Mouse (Mus musculus) heart, postnatal 25 days (tissue): Measurements from ENCODE around the gene Trim14. TPM values are rescaled to one million over a fixed set of nuclear protein-coding genes. Genes with fewer than 3 reads are reported as not detected.

ENCODE experiments used
- DNase-seq: peaks from one replicate; pipeline ENCODE4 v3.0.0; 2022; ENCODE audit warnings: low spot score
- intact Hi-C: fragments of 180-260 bp; cut with DNase I; formaldehyde crosslinking; loops from one replicate; pipeline ENCODE4 v1.15.1; 2025
- total RNA-seq, 2 experiments: library from RNA; stranded (reverse); gene quantifications; 2 replicates each; pipeline ENCODE4 v1.2.3; 2021

Trim14 gene
- total RNA-seq, 2 experiments from 2014 or later: 1.7 to 1.9 TPM

DNA sequence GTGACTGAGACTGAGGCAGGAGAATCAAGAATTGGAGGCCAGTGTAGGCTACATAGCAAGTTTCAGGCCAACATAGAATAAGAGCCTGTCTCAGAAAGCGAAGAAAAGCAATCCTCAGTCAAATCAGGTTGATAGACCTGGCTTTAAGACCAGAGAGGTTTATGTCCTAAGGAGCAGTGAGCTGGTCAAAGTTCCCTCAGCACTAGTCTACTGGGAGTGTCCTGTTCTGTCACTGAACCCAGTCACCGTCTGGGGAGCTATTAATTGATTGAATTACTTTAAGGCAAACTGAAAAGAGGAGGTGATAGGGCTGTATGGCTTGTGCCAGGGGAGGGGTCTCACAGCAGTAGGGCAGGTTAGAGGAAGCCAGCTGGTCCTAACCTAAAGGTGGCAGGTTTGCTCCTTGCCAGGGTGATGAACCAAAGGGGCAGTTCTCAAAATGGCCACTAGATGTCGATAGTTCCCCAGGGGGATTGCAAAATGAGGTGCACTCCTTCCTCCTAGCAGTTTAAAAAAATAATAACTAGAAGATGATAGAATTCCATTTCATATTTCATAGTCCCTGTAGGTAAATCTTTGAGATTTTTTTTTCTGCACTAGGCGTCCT, 38.6 kb downstream of the Trim14 start:
- no peak for DNase-seq
- intact Hi-C loops: loop anchor here (5.0 kb wide), 1 partner anchor 160 kb away; no protein-coding TSS in a partner anchor

- intact Hi-C loops: loop anchor here (5.0 kb wide), 1 partner anchor 162 kb away; no protein-coding TSS in a partner anchor
- DNase-seq: no peak
These were observed 40.4 kb downstream of the Trim14 start for GRCm38 (mm10) chr4:46495543-46495942.

DNA sequence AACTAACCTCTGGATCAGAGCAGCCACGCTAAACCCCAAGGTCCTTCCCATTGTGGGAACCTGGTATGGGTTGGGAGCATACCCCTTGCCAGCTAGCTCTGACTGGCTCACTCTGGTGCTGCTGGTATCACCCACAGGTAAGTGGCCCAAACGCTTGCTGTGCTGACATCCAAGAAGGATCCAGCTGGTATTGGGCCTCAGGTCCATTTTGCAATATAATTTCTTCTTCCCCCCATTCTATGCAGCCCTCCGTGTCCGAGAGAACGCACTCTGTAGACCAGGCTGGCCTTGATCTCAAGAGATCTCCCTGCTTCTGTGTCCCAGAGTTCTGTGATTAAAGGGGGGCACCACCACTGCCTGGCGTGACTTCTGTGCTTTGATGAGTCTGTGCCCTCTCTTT, 42.9 kb downstream of the Trim14 start:
- intact Hi-C loops: no loop called here
- DNase-seq: no peak

- DNase-seq: peak; percentile 92
- intact Hi-C loops: loop anchor here (5.0 kb wide), 1 partner anchor 37 kb away; the partner anchor contains the start of gene Anp32b
These were observed 46.7 kb downstream of the Trim14 start, which contains the start of gene Nans for GRCm38 (mm10) chr4:46489028-46489925. TSS of gene Nans (plus strand) at chr4:46489248.

GRCm38 (mm10) chr4:46487348-46487747, 48.6 kb downstream of the Trim14 start:
- peak; percentile 73 for DNase-seq
- intact Hi-C loops: loop anchor here (5.0 kb wide), 1 partner anchor 35 kb away; the partner anchor contains the start of gene Anp32b

GRCm38 (mm10) chr4:46485696-46486417, 50.1 kb downstream of the Trim14 start:
- intact Hi-C loops: loop anchor here (5.0 kb wide), 1 partner anchor 34 kb away; the partner anchor contains the start of gene Anp32b
- DNase-seq: peak; percentile 69

- DNase-seq: no peak
- intact Hi-C loops: no loop called here
These were observed 56.9 kb downstream of the Trim14 start for GRCm38 (mm10) chr4:46479081-46479480.

DNA sequence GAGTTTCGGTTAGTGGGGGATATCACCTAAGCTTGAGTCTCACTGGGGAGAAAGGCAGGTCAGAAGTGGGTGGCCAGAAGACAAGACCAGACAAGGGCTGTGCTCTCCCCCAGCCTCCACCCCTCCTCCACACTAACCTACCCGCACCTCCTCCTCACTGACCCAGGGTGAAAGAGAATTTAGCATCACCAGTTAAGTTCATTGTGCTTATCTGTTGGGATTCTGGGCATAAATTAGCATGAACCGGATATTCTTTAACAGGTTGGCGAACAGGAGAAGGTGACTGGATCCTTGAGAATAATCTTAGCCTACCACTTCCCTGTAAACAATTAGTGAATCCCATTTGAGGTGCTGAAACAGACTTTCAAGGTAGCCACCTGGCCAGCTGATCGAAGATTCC, 60.8 kb downstream of the Trim14 start:
- DNase-seq: no peak
- intact Hi-C loops: no loop called here

- DNase-seq: no peak
- intact Hi-C loops: loop anchor here (2.0 kb wide), 1 partner anchor 265 kb away; no protein-coding TSS in a partner anchor
These were observed 70.2 kb downstream of the Trim14 start for GRCm38 (mm10) chr4:46465740-46466139.

DNA sequence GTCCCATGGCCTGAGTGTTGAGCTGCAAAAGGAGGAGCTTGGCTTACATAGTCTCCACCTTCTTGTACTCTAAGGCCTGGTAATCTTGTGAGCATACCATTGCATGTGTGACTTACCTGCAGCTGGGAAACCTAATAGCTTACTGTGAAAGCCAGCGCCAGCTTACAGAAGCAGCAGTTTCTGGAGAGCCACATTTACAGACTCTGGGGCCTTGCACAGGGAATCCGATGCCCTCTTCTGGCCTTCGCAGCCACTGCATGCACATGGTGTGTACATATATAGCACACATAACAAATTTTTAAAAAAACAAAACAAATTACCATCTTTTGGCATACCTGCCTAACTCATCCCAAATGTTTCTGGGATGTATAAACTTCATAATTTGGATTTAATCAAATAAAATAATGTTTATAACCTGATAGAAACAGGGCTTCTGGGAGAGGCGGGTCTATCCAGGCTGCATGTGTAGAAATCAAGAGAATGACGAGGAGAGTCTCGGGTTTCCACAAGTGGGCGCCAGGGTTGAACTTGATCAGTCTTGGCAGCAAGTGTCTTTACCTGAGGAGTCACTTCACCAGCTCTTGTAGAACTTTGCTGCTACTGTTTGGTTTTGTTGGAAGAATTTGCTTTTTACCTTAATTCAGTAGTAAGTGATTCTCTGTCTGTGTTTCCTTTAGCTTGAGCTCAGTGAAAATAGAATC, 72.7 kb downstream of the Trim14 start:
- no peak for DNase-seq
- intact Hi-C loops: no loop called here

- intact Hi-C loops: no loop called here
- no peak for DNase-seq
These were observed 77.5 kb downstream of the Trim14 start for GRCm38 (mm10) chr4:46458411-46458810.

GRCm38 (mm10) chr4:46457186-46457585, 78.8 kb downstream of the Trim14 start:
- DNase-seq: no peak
- intact Hi-C loops: no loop called here

DNA sequence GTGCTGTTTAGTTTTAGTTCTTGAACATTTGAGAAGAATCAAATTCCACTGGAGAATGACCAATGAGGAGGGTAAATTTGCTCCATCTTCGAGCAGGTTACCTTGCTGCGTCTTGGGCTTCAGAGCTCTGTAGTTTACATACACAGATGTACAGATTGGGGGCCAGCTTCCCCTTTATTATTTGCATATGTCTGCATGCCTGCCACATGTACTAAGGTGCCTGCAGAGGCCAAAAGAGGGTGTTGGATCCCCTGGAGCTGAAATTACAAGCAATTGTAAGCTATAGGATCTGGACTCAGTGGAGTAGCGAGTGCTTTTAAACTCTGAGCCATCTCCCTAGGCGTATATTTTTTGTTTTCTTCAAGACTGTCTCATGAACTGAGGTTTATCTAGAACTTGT, 79.2 kb downstream of the Trim14 start:
- intact Hi-C loops: no loop called here
- no peak for DNase-seq

GRCm38 (mm10) chr4:46454097-46454864, 81.7 kb downstream of the Trim14 start:
- no peak for DNase-seq
- intact Hi-C loops: loop anchor here (5.0 kb wide), 1 partner anchor 33 kb away; the partner anchor contains the start of gene Nans

- DNase-seq: no peak
- intact Hi-C loops: loop anchor here (1.0 to 5.0 kb wide), 2 partner anchors 34 to 64 kb away; partner anchors contain the start of genes Nans and Trmo
These were observed 82.9 kb downstream of the Trim14 start for GRCm38 (mm10) chr4:46452855-46453719.

DNA sequence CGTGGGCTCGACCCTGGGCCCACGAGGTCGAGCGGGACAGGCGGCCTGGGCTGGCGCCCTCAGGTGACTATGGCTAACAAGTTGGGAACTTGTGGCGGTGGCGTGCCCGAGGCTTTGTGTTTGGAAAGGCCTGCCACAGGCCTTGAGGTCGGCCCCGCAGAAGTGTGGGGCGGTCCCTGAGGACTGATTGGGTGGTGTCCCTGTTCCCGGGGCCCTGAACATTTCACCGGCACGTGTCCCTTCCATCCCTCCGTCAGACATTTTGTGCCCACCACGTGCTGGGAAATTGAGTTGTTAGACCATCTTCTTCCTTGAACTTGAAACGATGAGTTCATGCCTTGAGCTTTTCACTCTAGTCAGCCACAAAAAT, 83.5 kb downstream of the Trim14 start:
- intact Hi-C loops: loop anchor here (1.0 to 5.0 kb wide), 2 partner anchors 35 to 63 kb away; partner anchors contain the start of genes Nans and Trmo
- peak; percentile 30 for DNase-seq

DNA sequence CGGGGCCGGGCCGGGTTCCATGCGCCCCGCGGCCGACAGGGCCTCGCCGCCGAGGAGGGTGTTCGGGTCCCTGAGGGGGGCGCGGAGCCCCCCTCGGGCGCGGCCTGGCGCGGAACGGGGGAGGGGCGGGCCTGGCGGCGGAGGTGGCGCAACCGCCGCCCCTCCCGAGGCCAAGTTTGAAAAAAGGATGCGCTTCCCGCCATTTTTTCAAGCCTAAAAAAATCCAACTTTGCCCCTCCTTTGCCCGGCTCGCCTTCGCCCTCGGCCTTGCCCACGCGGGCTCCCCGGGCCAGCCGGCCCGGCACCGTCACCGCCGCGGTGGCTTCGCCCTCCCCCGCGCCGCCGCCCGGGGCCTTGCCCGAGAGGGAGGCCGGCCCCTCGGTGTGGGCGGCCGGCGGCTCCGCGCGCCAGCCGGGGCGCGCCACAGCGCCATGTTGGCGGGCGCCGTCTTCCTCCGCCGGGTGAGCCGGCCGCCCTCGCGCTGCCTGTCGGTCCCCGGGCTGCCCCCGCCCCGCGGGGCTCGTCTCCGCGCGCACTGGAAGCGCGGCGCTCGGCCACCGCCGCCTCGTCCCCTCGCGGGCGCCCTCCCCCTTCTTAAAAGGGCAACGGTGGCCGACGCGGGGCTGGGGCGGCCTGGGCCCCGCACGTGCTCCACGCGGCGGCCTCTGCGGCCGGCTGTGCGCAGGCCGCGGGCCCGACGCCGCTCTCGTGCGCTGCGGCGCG, 84.0 kb downstream of the Trim14 start:
- intact Hi-C loops: loop anchor here (1.0 to 5.0 kb wide), 3 partner anchors 35 to 63 kb away; partner anchors contain the start of genes Nans and Trmo
- DNase-seq: peak; percentile 49
